Mouse (Mus musculus) small intestine, adult 2 months (tissue): Measurements from ENCODE around the gene Ism1.

Source experiments
- CTCF ChIP-seq: fragments of 200-500 bp; IDR thresholded peaks from 2 replicates; pipeline ENCODE4 v1.5.1; 2012; ENCODE audit warnings: low read depth, mild to moderate bottlenecking, control low read depth, inconsistent platforms, low read length, moderate library complexity, mixed read lengths; ENCODE audit not compliant: insufficient replicate concordance, insufficient read length; ENCODE audit errors: extremely low read depth
- POLR2A ChIP-seq: fragments of 200-500 bp; IDR thresholded peaks from 2 replicates; pipeline ENCODE4 v1.6.1; 2012; ENCODE audit warnings: low read depth, mild to moderate bottlenecking, control low read depth, inconsistent platforms, low read length, moderate library complexity

- no peak for TF ChIP-seq POLR2A
- no peak for TF ChIP-seq CTCF
Measured at GRCm38 (mm10) chr2:139783318-139783850, 105.4 kb downstream of the Ism1 start.
